19 mouse cellular contexts compared by ENCODE assay signal in the genomic region with DNA sequence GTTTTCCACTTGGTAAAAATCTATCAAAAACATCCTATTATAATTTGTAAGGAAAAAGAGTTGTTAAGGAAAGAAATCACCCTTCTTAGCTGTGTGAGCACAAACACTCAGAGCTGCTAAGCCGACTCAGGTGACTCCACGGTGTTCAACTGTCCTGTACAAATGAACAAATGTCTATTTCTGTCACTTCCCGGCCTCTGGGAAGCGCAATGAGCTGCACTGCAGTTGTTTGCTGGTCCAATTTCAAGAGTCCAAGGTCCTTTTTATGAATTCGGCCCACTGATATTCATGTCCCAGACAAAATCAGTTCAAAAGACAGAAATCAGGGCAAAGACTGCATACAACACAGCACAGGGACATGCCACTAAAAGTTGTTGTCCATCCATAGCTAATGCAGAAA. TPM values are rescaled to one million over a fixed set of nuclear protein-coding genes. Genes with fewer than 3 reads are reported as not detected.
DNase-seq lines count a peak whose midpoint lies in the region; ATAC-seq and TF ChIP-seq lines count a peak whose summit lies in the region.
"Not testable (repeated sequence)": the region's sequence is repeated elsewhere in the genome, so short reads cannot be mapped to it uniquely, and the experiment has no call there.
"Had no signal": no experiment of that assay in that cellular context is flagged by ENCODE, and none has a peak within 500 bp of the region (broad histone marks: within the 10 kb centered on the region; RNA-seq: fewer than 3 reads in every experiment).

No protein-coding gene starts in this region.

- not testable (repeated sequence) for H3K4me3 ChIP-seq in embryonic facial prominence, embryonic 14.5 days (ENCODE audit: low read depth, low read length); gastrocnemius, adult 2 months; intestine, embryonic 16.5 days (ENCODE audit: low read length); liver, postnatal 0 days (ENCODE audit: low read depth, low read length); lung, embryonic 15.5 days

- not testable (repeated sequence) for H3K9me3 ChIP-seq in embryonic facial prominence, embryonic 14.5 days (ENCODE audit: control insufficient read depth, low read length); intestine, embryonic 16.5 days (ENCODE audit: control insufficient read depth, low read length); liver, postnatal 0 days (ENCODE audit: low read length); lung, embryonic 15.5 days

- not testable (repeated sequence) for H3K9ac ChIP-seq in embryonic facial prominence, embryonic 14.5 days (ENCODE audit: low read depth, low read length); intestine, embryonic 16.5 days (ENCODE audit: low read depth, low read length); liver, postnatal 0 days (replicated peaks); lung, embryonic 15.5 days

- 74% methylated on average over 5 of the region's 5 CpGs for WGBS in embryonic facial prominence, embryonic 14.5 days
- 58% methylated on average over 5 of the region's 5 CpGs for WGBS in intestine, embryonic 16.5 days
- WGBS in liver, postnatal 0 days (ENCODE audit: insufficient replicate concordance) = 62% methylated on average over 5 of the region's 5 CpGs
- WGBS in lung, embryonic 15.5 days = 37% methylated on average over 5 of the region's 5 CpGs

- not testable (repeated sequence) for H3K4me2 ChIP-seq in embryonic facial prominence, embryonic 14.5 days (ENCODE audit: low read depth, low read length); intestine, embryonic 16.5 days (ENCODE audit: low read depth, low read length); liver, postnatal 0 days (ENCODE audit: low read depth, low read length); lung, embryonic 15.5 days

- H3K4me1 ChIP-seq in embryonic facial prominence, embryonic 14.5 days (ENCODE audit: control insufficient read depth, insufficient read depth, low read length); intestine, embryonic 16.5 days (ENCODE audit: control insufficient read depth, insufficient read depth, low read length); liver, postnatal 0 days (ENCODE audit: insufficient read depth): not testable (repeated sequence)
- H3K4me1 ChIP-seq in lung, embryonic 15.5 days = peaks cover 10% of the 10 kb centered on the region

- not testable (repeated sequence) for TF ChIP-seq EP300 in liver, postnatal 0 days (IDR thresholded peaks at IDR 0.05; ENCODE audit: low read depth)

- not testable (repeated sequence) for H3K27me3 ChIP-seq in embryonic facial prominence, embryonic 14.5 days (replicated peaks; ENCODE audit: control insufficient read depth, insufficient read depth, low read length); intestine, embryonic 16.5 days (replicated peaks; ENCODE audit: control insufficient read depth, insufficient read depth, low read length); liver, postnatal 0 days (ENCODE audit: insufficient read depth, low read length); lung, embryonic 15.5 days

- ATAC-seq in embryonic facial prominence, embryonic 14.5 days (ENCODE audit: low read depth); lung, embryonic 15.5 days (ENCODE audit: borderline replicate concordance, extremely low read depth, low FRiP score, low TSS enrichment): not testable (repeated sequence)
- ATAC-seq in intestine, embryonic 16.5 days = peak; percentile 51; the same call in 1 of the 2 replicates
- ATAC-seq in liver, postnatal 0 days = peak; percentile 54

- H3K36me3 ChIP-seq in embryonic facial prominence, embryonic 14.5 days (ENCODE audit: control insufficient read depth, insufficient read depth, low read length); intestine, embryonic 16.5 days (ENCODE audit: control insufficient read depth, insufficient read depth, low read length); liver, postnatal 0 days (replicated peaks; ENCODE audit: insufficient read depth, low read length); lung, embryonic 15.5 days: not testable (repeated sequence)

- intact Hi-C loops in gastrocnemius, adult 2 months (cut with DNase I) = not testable (repeated sequence)

- 0 out of 2 replicates have a peak overlapping the region, but pooled peaks have one; percentile 15 for H3K27ac ChIP-seq in embryonic facial prominence, embryonic 14.5 days (replicated peaks; ENCODE audit: low read depth, low read length)
- peak overlapping the region; percentile 63 for H3K27ac ChIP-seq in gastrocnemius, adult 2 months
- not testable (repeated sequence) for H3K27ac ChIP-seq in intestine, embryonic 16.5 days (ENCODE audit: low read length); liver, postnatal 0 days (ENCODE audit: low read depth)
- H3K27ac ChIP-seq in lung, embryonic 15.5 days = peak overlapping the region; percentile 73

- not testable (repeated sequence) for DNase-seq in embryonic facial prominence, embryonic 14.5 days (ENCODE audit: low spot score); gastrocnemius, adult 2 months; liver, postnatal 0 days

- TF ChIP-seq CTCF in gastrocnemius, adult 2 months (IDR thresholded peaks at IDR 0.05); liver, postnatal 0 days (IDR thresholded peaks at IDR 0.05; ENCODE audit: low read depth): not testable (repeated sequence)

RNA-seq across cellular contexts. Expression of a gene that starts 12.4 kb away (rescaled TPM):
- 4.2 and 5.3 TPM in 2 replicates for polyA plus RNA-seq in embryonic facial prominence, embryonic 14.5 days (2014; fragmentation: Nextera tagmentation; extraction: Ambion mirVana)
- 100 to 1,000 TPM; 186 to 238 TPM for total RNA-seq in gastrocnemius, adult 2 months (2021)
- polyA plus RNA-seq in intestine, embryonic 16.5 days (2015; fragmentation: Nextera tagmentation; extraction: Ambion mirVana) = 0.38 and 0.60 TPM in 2 replicates
- polyA plus RNA-seq in liver, postnatal 0 days (2015; fragmentation: Nextera tagmentation; extraction: Ambion mirVana) = 0.12 TPM in 1 of 2 replicates, not detected in the other
- polyA plus RNA-seq in lung, embryonic 15.5 days (2015; fragmentation: Nextera tagmentation; extraction: Ambion mirVana) = 0.10 TPM in 1 of 2 replicates, not detected in the other
- total RNA-seq: adrenal gland, postnatal 14 days had no signal
- polyA plus RNA-seq: CD4-positive, CD25-positive, alpha-beta regulatory T cell, adult 4 months; embryonic facial prominence, embryonic 10.5 days; forebrain, embryonic 11.5 days; forebrain, embryonic 13.5 days; forebrain, embryonic 15.5 days; forebrain, postnatal 0 days had no signal

RNA-seq across cellular contexts. Expression of a gene that starts 22.5 kb away (rescaled TPM):
- polyA plus RNA-seq in embryonic facial prominence, embryonic 14.5 days (2014; fragmentation: Nextera tagmentation; extraction: Ambion mirVana) = 78.6 and 81.1 TPM in 2 replicates
- under 1 TPM; 0.38 to 0.89 TPM for total RNA-seq in gastrocnemius, adult 2 months (2021)
- polyA plus RNA-seq in intestine, embryonic 16.5 days (2015; fragmentation: Nextera tagmentation; extraction: Ambion mirVana) = 623 and 626 TPM in 2 replicates
- polyA plus RNA-seq in liver, postnatal 0 days (2015; fragmentation: Nextera tagmentation; extraction: Ambion mirVana) = 25.8 TPM in 2 replicates
- 35.0 and 37.6 TPM in 2 replicates for polyA plus RNA-seq in lung, embryonic 15.5 days (2015; fragmentation: Nextera tagmentation; extraction: Ambion mirVana)

RNA-seq across cellular contexts. Expression of a gene that starts 46.3 kb away (rescaled TPM):
- polyA plus RNA-seq in embryonic facial prominence, embryonic 14.5 days (2014; fragmentation: Nextera tagmentation; extraction: Ambion mirVana) = 1.0 and 1.4 TPM in 2 replicates
- 1 to 10 TPM; 1.0 to 1.9 TPM for total RNA-seq in gastrocnemius, adult 2 months (2021)
- polyA plus RNA-seq in intestine, embryonic 16.5 days (2015; fragmentation: Nextera tagmentation; extraction: Ambion mirVana) = 2.4 and 2.5 TPM in 2 replicates
- 5.1 and 6.1 TPM in 2 replicates for polyA plus RNA-seq in liver, postnatal 0 days (2015; fragmentation: Nextera tagmentation; extraction: Ambion mirVana)
- 1.4 and 1.5 TPM in 2 replicates for polyA plus RNA-seq in lung, embryonic 15.5 days (2015; fragmentation: Nextera tagmentation; extraction: Ambion mirVana)
- polyA plus RNA-seq: Patski had no signal

RNA-seq across cellular contexts. Expression of a gene that starts 46.3 kb away (rescaled TPM):
- not detected in 2 replicates for polyA plus RNA-seq in embryonic facial prominence, embryonic 14.5 days (2014; fragmentation: Nextera tagmentation; extraction: Ambion mirVana)
- not detected for total RNA-seq in gastrocnemius, adult 2 months (2021)
- polyA plus RNA-seq in intestine, embryonic 16.5 days (2015; fragmentation: Nextera tagmentation; extraction: Ambion mirVana) = not detected in 2 replicates
- 0.51 TPM in 1 of 2 replicates, not detected in the other for polyA plus RNA-seq in liver, postnatal 0 days (2015; fragmentation: Nextera tagmentation; extraction: Ambion mirVana)
- polyA plus RNA-seq in lung, embryonic 15.5 days (2015; fragmentation: Nextera tagmentation; extraction: Ambion mirVana) = not detected in 2 replicates
- total RNA-seq: adrenal gland, postnatal 14 days; adrenal gland, postnatal 36 days; CH12.LX; forebrain, postnatal 0 days; G1E had no signal
- polyA plus RNA-seq: CD4-positive, CD25-positive, alpha-beta regulatory T cell, adult 4 months; cerebellum, adult 2 months; embryonic facial prominence, embryonic 10.5 days; embryonic facial prominence, embryonic 12.5 days; embryonic facial prominence, embryonic 15.5 days; forebrain, embryonic 11.5 days; forebrain, embryonic 13.5 days; forebrain, embryonic 15.5 days; forebrain, postnatal 0 days; G1E; Patski had no signal

RNA-seq across cellular contexts. Expression of a gene that starts 48.9 kb away (rescaled TPM):
- polyA plus RNA-seq in embryonic facial prominence, embryonic 14.5 days (2014; fragmentation: Nextera tagmentation; extraction: Ambion mirVana) = 46.3 and 58.2 TPM in 2 replicates
- 10 to 100 TPM; 77.8 to 99.5 TPM for total RNA-seq in gastrocnemius, adult 2 months (2021)
- polyA plus RNA-seq in intestine, embryonic 16.5 days (2015; fragmentation: Nextera tagmentation; extraction: Ambion mirVana) = 204 and 215 TPM in 2 replicates
- polyA plus RNA-seq in liver, postnatal 0 days (2015; fragmentation: Nextera tagmentation; extraction: Ambion mirVana) = 94.5 and 99.2 TPM in 2 replicates
- polyA plus RNA-seq in lung, embryonic 15.5 days (2015; fragmentation: Nextera tagmentation; extraction: Ambion mirVana) = 428 and 443 TPM in 2 replicates
